Mouse (Mus musculus): ENCODE measurements at regions not wholly inside any gene's neighbourhood (a gene's known extent, or its start where the extent isn't known, plus 50 kb on each side); places are given as distances from the start of the nearest gene placed in this dataset.
A peak's percentile ranks its signal among the peaks of the same experiment; 100 is the strongest.
"Not testable (repeated sequence)": the region's sequence is repeated elsewhere in the genome, so short reads cannot be mapped to it uniquely, and the experiment has no call there.

DNA sequence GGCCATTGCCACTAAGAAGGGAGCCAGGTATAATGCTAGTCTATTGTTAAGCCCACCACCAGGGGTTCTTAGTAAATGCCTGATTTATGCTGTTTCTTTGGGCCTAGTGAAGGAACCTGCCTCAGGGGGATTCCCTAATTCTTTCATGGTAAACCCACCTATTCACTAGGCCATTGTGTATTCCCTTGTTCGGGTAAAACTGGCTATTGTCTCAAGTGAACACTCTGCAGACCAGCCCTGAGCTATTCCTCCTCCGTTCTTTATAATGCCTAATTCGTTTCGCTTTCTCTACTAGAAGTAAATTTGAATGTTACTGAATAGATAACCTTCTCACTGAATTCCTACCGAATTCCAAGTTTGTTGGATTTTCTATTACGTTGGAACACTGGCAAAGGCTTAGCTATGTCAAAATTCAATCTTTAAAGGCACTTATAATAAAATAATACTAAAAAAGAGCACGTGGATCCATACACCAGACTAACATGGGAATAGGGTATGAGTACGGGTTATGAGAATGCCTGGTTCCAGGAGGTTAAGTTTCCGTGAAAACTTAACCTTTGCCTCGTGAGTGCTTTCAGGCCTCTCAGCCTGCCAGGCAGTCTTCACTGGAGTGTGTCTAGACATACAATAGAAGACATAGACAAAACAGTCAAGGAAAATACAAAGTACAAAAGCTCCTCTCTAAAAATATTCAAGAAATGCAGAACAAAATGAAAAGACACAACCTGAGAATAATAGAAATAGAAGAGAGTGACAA, 536.8 kb upstream of the Cntn5 start:
- not testable (repeated sequence) for DNase-seq

- no peak for DNase-seq
These were observed 532.0 kb upstream of the Cntn5 start for GRCm38 (mm10) chr9:11436443-11437167.

DNA sequence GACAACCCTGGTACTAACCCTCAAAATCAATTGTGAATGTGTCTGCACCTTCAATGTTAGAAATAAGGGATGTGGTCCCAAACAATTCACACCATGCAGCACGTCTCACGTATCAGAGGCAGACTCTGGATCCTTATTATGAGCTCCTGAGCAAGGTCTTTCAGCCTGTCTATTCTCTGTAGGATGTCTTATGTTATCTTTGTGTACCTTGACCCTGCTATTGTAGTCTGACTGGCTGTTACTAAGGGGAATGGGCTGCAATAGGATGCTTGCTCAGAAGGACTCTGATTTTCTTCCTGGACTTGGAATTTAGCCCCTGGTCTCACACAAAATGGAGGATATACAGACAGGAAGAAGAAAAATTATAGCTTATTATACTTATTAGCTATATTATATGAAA, 531.4 kb upstream of the Cntn5 start:
- DNase-seq: no peak

GRCm38 (mm10) chr9:11435019-11435418, 530.4 kb upstream of the Cntn5 start:
- peak; percentile 31 for DNase-seq

DNA sequence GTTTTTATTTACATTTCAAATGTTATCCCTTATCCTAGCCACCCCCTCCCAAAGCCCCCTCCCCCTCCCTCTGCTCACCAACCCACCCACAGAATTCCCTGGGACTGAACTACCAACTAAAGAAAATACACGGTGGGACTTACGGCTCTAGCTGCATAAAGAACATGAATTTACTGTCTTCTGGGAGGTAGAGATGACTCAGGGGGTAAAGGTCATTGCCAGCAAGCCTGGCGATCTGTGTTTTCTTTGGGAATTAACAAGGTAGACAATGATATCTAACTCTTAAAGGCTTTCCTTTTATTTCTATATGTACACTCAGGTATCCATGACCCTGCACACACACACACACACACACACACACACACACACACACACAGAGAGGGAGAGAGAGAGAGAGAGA, 521.9 kb upstream of the Cntn5 start:
- DNase-seq: no peak

- no peak for DNase-seq
These were observed 492.3 kb upstream of the Cntn5 start for GRCm38 (mm10) chr9:11396829-11397228.

GRCm38 (mm10) chr9:11381648-11382075, 477.1 kb upstream of the Cntn5 start:
- DNase-seq: no peak

- no peak for DNase-seq
These were observed 476.0 kb upstream of the Cntn5 start for GRCm38 (mm10) chr9:11380531-11380930.

DNA sequence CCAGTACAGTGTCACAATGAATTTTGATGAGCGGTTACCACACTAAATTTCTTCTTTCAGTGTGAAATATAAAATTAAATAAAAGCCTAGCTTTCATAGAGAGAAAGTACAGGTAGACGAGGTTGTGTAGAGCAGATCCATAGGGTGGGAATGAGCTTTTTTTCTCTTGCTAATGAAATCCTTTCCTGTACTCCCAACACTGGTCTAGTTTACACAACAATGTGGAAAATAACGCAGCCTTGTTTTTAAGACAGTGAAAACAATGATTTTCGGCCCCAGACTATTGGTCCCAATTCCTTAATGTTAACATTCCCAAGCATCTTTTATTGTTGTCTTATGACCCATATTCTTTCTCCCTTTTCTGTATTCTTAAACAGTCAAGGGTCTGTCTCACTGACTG, 473.5 kb upstream of the Cntn5 start:
- DNase-seq: no peak

- DNase-seq: no peak
These were observed 473.0 kb upstream of the Cntn5 start for GRCm38 (mm10) chr9:11377586-11377985.

- DNase-seq: no peak
These were observed 468.8 kb upstream of the Cntn5 start for GRCm38 (mm10) chr9:11373294-11373903.

- DNase-seq: no peak
These were observed 463.5 kb upstream of the Cntn5 start for GRCm38 (mm10) chr9:11368056-11368455.

DNA sequence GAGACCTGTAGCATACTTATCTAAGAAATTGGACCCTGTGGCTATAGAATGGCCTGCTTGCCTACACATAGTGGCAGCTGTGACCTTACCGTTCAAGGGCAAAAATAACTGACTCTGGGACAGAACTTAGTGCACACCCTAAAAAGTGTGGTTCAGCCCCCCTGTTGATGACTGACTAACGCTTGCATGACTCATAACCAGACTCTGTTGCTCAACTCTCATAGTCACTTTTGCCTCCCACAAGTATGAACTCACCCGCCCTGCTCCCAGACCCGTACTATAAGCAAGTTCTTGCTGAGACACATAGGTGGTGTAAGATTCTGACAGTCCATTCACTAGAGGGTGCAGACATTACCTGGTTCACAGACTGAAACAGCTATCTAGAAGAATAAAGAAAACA, 424.3 kb upstream of the Cntn5 start:
- no peak for DNase-seq

- no peak for DNase-seq
These were observed 412.6 kb upstream of the Cntn5 start for GRCm38 (mm10) chr9:11317221-11317620.

DNA sequence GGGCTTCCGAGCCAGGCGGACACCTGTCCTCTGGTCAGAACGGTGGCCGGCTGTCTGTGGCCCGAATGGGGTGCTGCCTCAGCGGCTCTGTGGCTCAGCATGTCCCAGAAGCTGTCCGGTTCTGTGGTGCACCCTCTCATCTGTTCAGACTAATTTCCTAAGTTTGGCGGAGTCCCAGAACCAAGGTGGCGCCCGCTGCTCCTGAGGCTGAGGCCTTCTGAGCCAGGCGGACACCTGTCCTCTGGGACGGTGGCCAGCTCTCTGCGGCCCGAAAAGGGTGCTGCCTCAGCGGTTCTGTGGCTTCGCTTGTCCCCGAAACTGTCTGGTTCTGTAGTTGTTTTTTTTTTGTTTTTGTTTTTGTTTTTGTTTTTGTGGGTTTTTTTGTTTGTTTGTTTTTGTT, 392.5 kb upstream of the Cntn5 start:
- not testable (repeated sequence) for DNase-seq

DNA sequence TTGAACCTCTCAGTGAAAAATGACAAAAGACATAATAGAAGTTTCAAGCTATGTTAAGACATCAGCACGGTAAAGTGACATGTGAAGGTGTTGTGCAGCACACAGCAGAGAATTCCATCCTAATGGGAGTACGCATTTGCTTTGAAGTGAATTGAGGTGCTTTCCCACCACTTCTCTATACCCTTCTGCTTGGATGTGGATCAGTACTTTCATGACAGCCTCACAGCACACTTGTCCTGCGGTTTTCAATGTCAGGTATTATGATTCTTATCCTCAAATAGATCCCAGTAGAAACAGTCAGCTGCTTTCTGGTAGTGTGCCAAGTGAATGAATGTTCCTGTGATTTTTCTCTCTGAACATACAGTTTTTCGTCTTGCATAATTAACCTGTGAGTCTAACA, 380.6 kb upstream of the Cntn5 start:
- DNase-seq: no peak

GRCm38 (mm10) chr9:11284549-11284948, 380.0 kb upstream of the Cntn5 start:
- DNase-seq: no peak

- DNase-seq: no peak
These were observed 375.0 kb upstream of the Cntn5 start for GRCm38 (mm10) chr9:11279409-11280127.

GRCm38 (mm10) chr9:11277810-11278209, 373.2 kb upstream of the Cntn5 start:
- DNase-seq: no peak

DNA sequence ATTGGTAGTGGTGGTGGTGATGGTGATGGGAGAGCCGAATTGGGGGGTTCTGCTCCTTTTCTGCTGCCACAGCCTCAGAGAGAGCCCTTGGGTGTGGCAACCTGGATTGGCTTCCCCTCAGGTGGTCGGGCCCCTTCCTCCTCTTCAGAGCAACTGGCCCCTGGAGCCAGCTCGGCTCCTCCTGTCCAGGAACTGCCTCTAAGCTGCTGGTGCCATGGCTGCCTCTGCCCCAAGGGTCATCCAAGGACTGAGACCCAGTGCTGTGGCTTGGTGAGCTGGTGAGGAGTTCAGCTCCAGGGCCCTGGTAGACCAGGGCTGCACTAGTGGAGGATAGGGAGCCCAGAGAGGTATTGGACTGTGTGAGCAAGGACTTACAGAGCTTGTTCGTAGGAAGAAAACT, 372.4 kb upstream of the Cntn5 start:
- DNase-seq: no peak

DNA sequence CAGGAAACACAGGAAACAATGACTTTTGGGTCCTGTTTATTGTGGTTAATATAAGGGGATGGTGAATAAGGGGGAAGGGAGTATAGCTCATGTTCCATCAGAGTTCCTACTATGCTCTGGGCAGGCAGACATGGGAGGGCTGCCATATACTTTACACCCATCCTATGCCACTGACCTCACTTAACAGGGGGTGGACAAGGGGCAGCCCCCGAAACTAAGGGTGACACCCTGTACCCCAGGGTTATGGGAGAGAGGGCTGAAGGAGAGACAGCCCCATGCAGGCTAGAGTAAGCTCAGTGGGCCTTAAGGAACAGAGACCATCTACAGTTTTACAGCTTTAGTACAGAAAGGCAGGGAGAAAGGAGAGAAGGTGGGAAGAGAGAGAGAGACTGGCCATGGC, 352.3 kb upstream of the Cntn5 start:
- no peak for DNase-seq

DNA sequence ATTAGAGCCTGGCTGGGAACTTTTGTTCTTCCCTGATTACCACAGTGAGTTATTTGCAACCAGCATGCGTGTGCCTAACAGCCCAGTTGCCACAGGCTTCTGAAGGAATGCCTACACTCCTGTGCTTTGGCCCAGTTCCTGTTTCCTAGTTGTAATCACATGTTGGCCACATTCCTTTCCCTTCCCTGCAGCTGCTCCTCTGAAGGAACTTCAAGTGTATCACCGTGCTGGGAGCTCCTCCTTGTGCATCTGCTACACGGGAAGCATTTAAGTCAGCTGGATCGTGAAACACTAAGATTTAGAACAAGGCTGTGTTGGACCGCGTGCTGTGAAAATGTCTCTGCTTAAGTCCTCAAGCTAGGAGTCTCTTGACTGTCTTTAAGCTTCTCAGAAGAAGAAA, 302.3 kb upstream of the Cntn5 start:
- no peak for DNase-seq

- DNase-seq: no peak
These were observed 301.7 kb upstream of the Cntn5 start for GRCm38 (mm10) chr9:11206267-11206666.

All from retina, postnatal 1 day (tissue).